Mouse (Mus musculus) layer of hippocampus, adult 8-10 months (tissue): ENCODE results near the gene Mrpl42. TPM values are rescaled to one million over a fixed set of nuclear protein-coding genes. Genes with fewer than 3 reads are reported as not detected.
"Not testable (repeated sequence)": the region's sequence is repeated elsewhere in the genome, so short reads cannot be mapped to it uniquely, and the experiment has no call there.

Experiments
- DNase-seq, 2 experiments: peaks; one replicate each; pipeline ENCODE4 v3.0.0; 2022; ENCODE audit warnings: low spot score in 2 of 2
- total RNA-seq, 4 experiments: library from RNA; stranded (reverse); gene quantifications; 2 replicates each; pipeline ENCODE4 v1.2.4; 2022

Mrpl42 gene
- 10 to 100 TPM; 66.9 to 73.8 (median 71.5) TPM for total RNA-seq

DNA sequence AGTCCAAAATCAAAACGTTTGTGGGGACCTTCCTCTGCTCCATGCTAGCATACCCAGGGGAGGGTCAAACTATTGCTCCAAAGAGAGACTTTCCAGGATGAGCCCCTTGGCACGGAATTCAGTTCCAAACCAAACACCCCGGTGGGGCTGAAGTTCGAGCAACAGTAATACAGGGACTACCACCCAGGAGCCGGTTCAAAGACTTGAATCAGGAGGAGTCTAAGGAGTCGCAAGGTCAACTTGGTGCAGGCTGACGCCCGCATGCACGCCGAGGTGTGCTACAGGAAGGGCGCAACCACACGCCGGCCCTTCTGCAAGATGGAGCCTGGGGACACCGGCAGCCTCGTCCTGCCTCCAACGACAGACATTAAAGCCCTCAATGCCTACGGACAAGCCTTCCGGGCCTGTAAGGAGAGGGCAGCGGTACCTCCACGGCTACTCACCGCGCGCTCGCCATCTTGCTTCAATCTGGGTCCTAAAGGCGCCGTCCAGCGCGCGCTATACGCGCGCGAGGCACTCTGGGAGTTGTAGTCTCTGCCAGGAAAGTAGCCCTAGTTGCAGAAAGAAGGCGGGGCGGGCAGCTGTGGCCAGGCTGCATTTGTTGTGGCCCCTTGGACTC lies at the start of gene Mrpl42:
Gene Mrpl42 (minus strand): TSS at position 478 of the 619 bp plus-strand sequence.
- DNase-seq: peak; percentile 77 to 84

DNA sequence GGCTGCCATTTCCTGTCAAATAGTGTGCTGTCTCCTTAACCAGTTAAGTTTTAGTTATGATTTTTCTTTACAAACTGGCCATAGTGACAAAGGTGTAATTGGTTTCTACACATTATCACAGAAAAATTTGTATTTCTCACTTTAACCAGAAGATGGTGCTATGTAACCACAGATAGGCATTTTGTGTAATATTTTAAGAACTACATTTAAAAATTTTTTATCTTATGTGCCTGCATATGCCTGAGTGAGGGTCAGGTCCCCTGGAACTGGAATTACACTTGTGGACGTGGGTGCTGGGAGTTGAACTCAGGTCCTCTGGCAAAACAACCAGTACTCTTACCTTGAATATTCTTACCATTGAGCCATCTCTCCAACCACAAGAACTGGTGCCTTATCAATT lies 48.8 kb upstream of the Mrpl42 start:
- DNase-seq: no peak

DNA sequence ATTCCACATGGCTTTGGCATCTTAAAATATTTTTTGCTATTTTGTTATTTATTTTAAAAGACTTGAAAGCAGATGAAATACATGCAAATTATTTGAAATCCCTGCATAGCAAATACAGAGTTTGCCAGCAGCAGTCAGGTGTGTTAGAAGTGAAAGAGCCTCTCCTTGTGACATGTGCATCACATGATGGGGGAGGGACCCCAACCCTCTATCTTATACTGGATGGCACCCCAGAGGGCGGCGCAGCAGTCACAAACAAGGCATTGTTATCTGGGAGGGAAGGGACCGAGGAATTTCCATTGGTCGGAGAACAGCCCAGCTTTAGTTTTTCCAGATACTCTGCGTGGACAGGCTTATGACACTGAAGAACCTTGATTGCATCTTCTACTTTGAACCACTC lies 47.3 kb upstream of the Mrpl42 start:
- DNase-seq: not testable (repeated sequence)

DNA sequence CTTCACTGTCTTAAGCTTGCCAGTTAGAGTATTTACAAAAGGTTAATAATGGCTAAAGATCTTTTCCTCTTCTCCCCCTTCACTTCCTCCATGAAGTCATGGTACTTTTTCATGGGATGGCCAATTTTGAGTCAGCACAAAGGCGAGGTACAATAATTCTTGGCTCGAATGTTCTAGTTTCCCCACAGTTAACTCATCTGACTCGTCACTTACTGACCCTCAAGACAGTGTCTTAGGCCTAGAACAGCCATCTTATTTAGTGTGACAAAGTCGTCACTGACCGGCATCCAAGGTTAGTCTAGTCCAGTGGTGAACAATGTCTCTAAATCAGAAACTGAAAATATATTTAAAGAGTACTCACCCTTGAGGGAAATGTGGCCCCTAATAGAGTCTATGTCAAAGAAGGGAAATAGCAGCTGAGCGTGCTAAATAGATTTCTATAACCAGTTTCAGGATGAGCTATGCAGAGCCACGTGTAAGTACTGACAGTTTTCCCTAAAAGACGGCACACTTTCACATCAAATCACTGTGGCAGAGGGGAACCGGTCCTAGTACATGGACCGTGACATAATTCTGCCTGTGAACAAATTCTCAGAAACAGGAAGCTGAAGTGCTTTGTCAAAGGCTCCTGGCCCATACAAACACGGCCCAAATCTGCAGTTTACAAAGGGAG lies 46.5 kb upstream of the Mrpl42 start:
- DNase-seq: no peak

DNA sequence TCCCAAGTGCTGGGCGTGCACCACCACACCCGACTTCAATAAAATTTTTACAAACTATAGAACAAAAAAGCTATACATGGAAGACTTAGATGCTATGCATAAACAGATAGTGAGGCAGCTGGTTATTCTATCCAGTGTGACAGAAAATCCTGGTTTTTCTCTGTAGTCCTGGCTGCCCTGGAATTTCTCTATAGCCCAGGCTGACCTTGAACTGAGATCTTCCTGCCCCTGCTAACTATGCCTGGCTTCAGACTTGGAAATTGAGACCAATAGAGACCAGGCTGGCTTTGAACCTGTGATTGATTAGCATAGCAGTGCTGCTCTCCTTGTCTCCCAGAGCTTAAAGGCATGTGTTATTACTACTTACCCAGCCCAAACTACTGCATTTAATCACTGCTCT lies 44.4 kb upstream of the Mrpl42 start:
- DNase-seq: no peak

DNA sequence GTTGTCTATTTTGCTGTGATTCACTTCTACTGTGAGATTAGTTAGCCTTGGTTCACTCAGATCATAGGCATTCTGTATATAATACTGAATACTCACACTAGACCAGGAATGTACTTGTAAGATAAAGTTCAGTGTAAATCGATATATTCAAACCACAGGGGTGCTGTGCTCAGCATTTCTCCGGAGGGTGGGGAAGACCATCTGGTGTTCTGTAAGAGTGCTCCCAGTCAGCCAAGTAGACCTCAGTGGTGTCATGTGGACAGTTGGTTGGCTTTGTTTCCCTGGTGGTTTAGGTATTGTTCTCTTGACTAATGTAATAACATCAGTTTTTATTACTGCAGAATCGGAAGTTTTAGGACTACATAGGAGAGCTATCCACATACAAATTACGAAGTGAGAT lies 43.3 kb upstream of the Mrpl42 start:
- DNase-seq: no peak

DNA sequence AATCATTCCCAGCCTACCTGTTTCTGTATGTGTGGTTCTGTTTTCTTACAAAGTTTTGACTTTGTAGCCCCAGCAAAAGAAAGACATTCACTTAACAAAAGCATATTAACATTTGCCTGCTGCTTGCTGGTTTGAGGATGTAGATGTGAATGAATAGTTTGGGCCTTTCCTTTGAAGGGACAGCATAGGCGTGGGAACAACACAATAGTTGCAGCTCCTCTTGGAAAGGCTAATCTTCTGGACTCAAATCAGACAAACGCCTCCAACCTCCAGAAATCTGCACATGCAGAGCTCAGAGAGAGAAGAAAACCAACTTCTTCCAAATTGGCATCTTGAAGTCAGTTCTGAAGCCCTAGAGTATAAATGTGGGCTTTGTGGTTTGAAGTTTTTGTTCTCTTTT lies 42.9 kb upstream of the Mrpl42 start:
- DNase-seq: no peak

DNA sequence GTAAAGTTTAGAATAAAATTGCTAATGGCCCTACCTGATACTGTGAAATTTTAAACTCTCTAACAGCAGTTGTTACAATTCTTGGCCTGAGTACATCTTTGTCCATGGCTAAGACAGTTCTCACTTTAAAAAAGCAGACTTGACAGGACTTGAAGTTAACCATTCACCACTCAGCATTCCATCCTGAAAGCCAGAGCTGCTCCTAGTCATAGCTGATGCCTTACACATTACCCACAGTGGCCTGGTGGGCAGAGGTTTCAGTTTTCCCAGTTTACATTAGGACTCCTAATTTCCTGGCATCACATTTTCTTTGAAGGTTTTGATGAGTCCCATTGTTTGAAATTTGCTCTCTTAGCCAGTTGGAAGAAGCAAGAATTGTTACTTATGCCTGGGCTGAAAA lies 42.3 kb upstream of the Mrpl42 start:
- no peak for DNase-seq

DNA sequence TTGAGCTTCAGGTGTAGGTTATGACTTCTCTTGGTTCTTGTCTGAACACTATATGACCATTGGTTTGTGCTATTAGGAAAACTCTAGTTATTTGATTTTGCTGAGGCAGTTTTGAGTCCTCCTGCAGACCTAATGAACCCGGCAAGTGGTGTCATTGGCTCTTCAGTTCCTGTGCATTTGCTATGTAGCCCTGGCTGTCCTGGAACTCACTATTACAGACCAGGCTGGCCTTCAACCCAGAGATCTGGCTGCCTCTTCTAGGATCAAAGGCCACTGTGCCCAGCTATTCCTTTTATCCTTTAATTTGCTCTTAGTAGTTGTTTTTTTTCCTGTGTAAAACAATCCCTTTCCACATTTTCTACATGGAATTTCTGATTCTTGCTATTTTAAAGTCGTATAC lies 41.6 kb upstream of the Mrpl42 start:
- DNase-seq: no peak

DNA sequence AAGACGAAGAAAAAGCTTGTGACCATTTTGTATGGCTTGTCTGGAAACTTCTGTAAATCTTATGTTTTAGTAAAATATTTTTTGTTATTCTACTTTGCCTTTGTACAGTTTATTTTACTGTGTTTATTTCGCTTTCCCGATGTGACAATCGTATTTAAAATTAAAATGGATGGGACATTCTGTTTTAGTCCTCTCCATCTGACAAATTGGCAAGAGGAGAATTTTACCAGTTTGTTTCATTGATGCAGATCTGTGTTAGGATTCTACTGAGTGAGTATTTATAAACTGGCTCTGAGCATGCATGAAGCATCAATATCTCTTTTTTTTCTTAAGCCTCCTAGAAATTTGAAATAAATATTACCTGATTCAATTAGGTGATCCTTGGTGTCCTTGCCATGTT lies 41.2 kb upstream of the Mrpl42 start:
- no peak for DNase-seq

DNA sequence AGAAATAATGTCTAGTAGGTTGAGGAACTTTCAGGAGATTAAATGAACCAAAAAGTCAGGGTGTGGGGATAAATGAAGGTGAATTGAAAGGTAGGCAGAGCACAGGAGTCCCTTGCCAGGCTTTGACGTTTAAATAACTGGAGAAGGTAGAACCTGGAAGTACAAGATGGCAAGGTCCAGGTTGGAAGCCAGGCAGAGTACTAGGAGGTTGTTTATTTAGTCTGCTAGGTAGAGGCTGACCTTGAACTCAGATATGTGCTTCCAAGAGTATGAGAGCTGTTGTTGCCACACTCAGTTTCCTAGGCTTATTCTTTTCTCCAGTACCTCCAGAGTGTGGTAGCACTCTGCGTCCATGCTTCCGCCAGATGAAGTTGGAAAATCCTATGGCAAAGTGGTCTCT lies 38.1 kb upstream of the Mrpl42 start:
- no peak for DNase-seq

DNA sequence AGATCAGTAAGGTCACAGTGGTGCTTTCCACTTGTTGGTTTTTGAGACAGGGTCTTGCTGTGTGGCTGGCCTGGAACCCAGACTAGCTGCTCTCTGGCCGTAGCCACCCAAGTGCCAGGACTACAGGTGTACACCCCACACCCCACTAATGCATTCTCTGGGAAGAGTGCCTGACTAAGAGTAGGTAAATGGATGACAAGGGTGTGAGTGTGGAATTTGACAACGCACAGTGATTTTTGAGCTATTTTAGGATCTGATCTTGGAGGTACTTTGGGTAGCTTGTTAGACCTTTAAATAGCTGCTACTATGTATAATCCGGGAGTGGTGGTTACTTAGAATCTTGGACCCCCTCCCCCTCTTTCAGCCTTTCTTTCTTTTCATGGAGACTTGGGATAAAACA lies 37.5 kb upstream of the Mrpl42 start:
- no peak for DNase-seq

DNA sequence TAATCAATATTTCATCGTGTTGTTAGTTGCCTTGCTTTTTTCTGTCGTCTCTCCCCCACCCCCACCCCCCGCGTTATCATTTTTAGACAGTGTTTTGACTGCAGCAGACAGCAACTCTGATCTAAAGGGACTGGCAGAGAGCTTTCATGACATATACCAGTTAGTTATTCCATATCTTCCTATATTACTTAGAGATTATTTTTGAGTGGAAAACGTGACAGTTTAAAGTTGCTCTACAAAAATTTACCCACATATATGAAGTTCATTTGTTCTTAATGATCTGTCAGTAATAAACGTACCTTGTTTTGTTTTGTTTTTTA lies 34.4 kb upstream of the Mrpl42 start:
- DNase-seq: no peak

DNA sequence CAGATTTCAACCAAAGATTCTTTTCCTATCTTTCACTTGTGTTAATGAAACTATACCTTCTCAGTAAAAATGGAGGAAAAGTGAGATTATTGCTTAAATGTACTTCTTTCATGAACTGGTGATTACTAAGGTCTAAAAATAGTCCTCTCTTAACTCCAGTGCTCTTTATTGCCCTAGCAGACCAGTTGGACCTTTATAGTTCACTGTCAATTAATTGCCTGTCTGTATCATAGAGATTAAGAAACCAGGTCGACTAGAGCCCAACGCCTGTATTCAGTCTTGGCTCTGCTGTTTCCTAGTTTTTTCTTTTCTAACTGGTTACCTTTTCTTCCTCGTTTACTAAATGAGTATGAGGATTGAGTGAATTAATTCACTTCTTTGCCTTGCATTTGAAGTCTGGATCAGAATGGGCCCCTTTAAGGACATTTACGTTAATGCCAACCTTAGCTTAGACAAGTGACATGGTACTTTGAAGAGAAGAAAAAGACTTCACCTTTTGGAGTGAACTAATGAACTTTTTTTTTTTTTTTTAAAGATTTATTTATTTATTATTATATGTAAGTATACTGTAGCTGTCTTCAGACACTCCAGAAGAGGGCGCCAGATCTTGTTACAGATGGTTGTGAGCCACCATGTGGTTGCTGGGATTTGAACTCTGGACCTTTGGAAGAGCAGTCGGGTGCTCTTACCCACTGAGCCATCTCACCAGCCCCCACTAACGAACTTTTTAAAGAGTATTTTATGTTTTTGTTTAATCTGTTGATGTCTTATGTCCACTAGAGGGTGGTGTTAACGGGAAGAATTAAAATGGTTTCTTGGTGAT lies 33.9 kb upstream of the Mrpl42 start:
- no peak for DNase-seq

DNA sequence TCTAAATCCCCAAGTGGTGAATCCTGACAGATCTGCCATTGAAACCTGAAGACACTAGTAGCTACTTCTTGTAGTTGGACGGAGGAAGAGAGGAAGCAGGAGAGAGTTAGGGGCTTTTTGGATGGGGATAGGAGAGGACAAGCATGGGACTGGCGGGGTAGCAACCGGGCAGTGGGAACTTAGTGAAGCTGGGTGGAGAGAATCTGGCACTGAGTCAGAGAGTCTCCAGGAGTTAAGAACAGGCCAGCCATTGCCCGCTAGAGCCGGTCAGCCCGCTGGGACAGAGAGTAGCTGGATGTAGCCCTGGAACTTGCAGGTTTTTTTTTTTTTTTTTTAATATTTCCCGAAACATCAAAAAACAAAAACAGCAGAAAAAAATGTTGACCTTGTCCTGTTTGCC lies 31.6 kb upstream of the Mrpl42 start:
- DNase-seq: no peak

DNA sequence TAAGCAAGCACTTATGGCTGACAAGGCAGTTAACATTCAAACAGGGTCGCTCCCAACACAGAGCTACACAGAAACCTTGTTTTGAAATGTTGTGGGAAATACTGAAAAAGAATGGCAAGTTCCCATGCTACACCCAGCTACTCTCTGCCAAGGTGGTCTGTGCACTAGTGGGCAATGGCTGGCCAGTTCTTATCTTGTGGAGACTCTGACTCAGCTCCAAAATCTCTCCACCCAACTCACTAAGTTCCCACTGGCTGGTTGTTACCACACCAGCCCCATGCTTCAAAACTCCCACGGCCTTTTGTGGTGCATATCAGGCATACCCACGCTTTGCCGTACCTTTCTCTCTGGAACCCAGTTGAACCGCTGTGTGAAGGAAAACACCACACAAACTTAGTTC lies 31.2 kb upstream of the Mrpl42 start:
- no peak for DNase-seq

DNA sequence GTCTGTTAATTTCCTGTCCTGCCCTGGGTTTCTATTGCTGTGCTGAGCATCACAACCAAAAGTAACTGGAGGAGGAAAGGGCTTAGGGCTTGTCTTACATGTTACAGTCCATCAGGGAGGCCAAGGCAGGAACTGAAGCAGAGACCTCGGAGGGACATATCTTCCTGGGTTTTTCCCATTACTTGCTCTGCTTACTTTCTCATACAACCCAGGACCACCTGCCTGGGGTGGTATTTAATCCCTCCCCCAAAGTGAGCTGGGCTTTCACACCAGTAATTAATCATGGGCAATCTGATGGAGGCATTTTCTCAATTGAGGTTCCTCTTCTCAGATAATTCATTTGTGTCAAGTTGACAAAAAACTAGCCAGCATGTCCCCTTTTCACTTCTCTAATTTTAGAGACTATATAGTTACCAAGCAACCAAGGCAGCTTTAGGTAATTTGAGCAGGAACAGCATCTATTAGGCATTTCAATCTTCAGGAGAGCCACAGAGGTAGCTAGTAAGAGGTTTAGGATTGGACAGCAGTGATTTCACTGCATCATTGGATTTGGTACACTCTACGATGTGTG lies 28.9 kb upstream of the Mrpl42 start:
- no peak for DNase-seq

DNA sequence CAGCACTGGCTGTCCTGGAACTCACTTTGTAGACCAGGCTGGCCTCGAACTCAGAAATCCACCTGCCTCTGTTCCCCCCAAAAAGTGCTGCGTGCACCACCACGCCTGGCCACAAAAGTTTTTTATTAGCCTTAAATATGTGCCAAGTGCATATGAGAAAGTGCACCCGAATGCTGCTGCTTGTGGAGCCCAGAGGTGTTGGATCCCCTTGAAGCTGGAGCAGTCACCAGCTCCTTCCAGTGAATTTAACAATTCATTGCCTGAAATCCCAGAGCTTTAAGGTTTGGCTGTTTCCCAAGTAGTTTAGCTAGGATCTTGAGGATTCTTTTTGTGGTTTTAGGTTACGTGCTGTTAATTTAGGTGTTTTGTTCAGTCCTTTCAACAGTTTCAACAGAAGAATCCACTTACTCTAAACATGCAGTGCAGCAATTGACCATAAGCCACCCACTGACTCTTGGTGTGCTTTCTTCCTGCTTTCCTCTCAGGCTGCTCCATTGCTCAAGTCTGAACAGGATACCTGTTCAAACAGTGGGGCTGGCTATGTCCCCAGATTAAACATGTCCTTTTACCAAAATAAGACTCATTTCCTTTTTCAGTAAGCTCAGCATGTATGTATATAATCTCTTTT lies 24.9 kb upstream of the Mrpl42 start:
- no peak for DNase-seq

DNA sequence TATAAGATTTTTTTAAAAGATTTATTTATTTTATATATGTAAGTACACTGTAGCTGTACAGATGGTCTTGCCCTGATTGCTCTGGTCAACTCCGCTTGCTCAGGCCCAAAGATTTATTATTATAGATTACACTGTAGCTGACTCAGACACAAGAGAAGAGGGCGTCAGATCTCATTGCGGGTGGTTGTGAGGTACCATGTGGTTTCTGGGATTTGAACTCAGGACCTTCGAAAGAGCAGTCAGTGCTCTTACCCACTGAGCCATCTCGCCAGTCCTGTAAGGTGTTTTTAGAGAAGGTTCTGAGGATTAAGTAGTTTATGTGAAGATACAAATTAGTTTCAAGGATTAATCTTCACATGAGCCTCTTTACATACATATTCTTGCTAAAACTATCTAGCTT lies 24.1 kb upstream of the Mrpl42 start:
- no peak for DNase-seq

DNA sequence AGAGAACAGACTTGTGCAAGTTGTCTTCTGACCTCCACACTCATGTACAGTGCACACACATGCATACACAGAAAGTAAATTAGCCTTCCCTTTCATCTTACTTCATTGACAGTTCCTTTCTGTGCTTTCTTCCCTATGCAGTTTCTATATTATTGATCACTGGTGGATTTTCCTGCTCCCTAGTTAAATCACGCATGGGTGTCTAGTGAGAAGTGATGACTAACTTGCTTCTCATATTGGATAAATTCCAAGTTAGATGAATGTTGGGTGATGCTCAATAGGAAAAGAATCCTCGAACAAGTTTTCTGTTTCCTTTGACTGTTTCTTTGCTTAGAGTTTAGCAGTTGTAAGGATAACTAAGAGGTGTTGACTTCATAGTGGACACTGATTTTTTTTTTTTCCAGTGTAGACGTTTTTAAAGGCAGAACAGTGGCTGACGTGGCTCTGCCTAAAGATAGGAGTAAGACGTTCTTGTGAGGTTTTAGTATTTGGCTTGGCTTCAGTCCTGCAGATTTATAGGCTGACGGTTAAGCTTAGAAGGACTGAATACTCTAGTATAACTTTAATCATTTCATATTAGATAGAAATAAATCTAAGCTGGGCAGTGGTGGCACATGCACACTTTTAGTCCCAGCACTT lies 23.4 kb upstream of the Mrpl42 start:
- DNase-seq: no peak

DNA sequence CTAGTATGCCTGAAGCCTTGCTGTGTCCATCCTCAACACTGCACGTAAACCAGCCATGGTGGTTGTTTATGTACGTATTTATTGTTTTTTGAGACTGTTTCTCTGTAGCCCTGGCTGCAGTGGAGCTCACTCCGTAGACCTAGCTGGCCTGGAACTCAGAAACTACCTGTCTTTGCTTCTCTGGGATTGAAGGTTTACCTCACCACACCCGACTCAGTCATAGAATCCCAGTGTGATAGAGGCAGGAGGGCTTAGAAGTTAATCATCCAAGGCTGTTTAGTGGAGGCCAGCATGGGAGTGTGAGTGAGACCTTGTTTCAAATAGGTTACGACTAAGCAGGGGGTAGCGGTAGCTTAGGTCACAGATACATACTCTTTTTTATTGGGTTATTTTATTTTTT lies 15.9 kb upstream of the Mrpl42 start:
- DNase-seq: no peak
